Mouse (Mus musculus) megakaryocyte, embryonic 14.5 days (primary cell): ENCODE data around the gene Tlr3.

ENCODE experiments used
- FLI1 ChIP-seq: IDR thresholded peaks from 2 replicates; pipeline ENCODE4 v1.6.1; 2012; ENCODE audit warnings: low read length, inconsistent platforms, mixed read lengths
- GATA1 ChIP-seq: IDR thresholded peaks from 3 replicates; pipeline ENCODE4 v1.6.1; 2012; ENCODE audit warnings: mixed read lengths, low read length, inconsistent platforms, borderline replicate concordance

GRCm38 (mm10) chr8:45448842-45449241, 38.0 kb upstream of the Tlr3 start:
- TF ChIP-seq GATA1 (no peak), FLI1 (no peak)
